Mouse (Mus musculus) 3134 (cell line): ENCODE data around the gene H1fnt.
A peak's percentile ranks its signal among the peaks of the same experiment; 100 is the strongest.

Source experiments
- DNase-seq: peaks from one replicate; pipeline ENCODE4 v3.0.0-alpha.2; 2011; ENCODE audit warnings: low spot score; ENCODE audit not compliant: insufficient read length; ENCODE audit errors: extremely low read depth

The H1fnt gene

GRCm38 (mm10) chr15:98257193-98257592 is at the start of gene H1fnt:
Gene H1fnt, minus strand, starts transcription at chr15:98257293.
- DNase-seq = no peak

GRCm38 (mm10) chr15:98295628-98296551 is 38.8 kb upstream of the H1fnt start, which contains the start of gene Zfp641:
Gene Zfp641, minus strand, starts transcription at chr15:98296161.
- no peak for DNase-seq

GRCm38 (mm10) chr15:98293651-98294050 is 36.6 kb upstream of the H1fnt start:
- DNase-seq = no peak

- peak; percentile 13 for DNase-seq
These were observed 31.5 kb upstream of the H1fnt start for GRCm38 (mm10) chr15:98288566-98288965.

- no peak for DNase-seq
These were observed 29.3 kb upstream of the H1fnt start for GRCm38 (mm10) chr15:98286418-98286817.

GRCm38 (mm10) chr15:98257776-98258175 is 683 bp upstream of the H1fnt start:
- DNase-seq = no peak

GRCm38 (mm10) chr15:98256271-98256670 is 822 bp downstream of the H1fnt start:
- peak; percentile 7 for DNase-seq

GRCm38 (mm10) chr15:98235442-98235841 is 21.7 kb downstream of the H1fnt start:
- DNase-seq = no peak

- DNase-seq = no peak
These were observed 22.7 kb downstream of the H1fnt start, which contains the start of gene Olfr286 for GRCm38 (mm10) chr15:98234350-98234749. Gene Olfr286, minus strand, starts transcription at chr15:98234450.

GRCm38 (mm10) chr15:98226096-98226495 is 31.0 kb downstream of the H1fnt start:
- DNase-seq = no peak

- DNase-seq = no peak
These were observed 31.5 kb downstream of the H1fnt start for GRCm38 (mm10) chr15:98225610-98226009.

- DNase-seq = no peak
These were observed 34.7 kb downstream of the H1fnt start for GRCm38 (mm10) chr15:98222377-98222776.

- DNase-seq = no peak
These were observed 36.2 kb downstream of the H1fnt start, which contains the start of the genes Gm44579 and Olfr287 for GRCm38 (mm10) chr15:98220877-98221276. Gene Gm44579, minus strand, starts transcription at chr15:98220977. Gene Olfr287, minus strand, starts transcription at chr15:98221056.

GRCm38 (mm10) chr15:98214130-98214529 is 43.0 kb downstream of the H1fnt start:
- DNase-seq = no peak

GRCm38 (mm10) chr15:98213336-98213870 is 43.7 kb downstream of the H1fnt start:
- DNase-seq = no peak

GRCm38 (mm10) chr15:98209676-98210075 is 47.4 kb downstream of the H1fnt start:
- DNase-seq = peak; percentile 19
